Mouse (Mus musculus) cerebellum, postnatal 4 days (tissue): ENCODE measurements around the gene Pfkfb4.

Source experiments
- DNase-seq, 2 experiments: peaks; one replicate each; pipeline ENCODE4 v3.0.0; 2022; ENCODE audit warnings: low spot score in 2 of 2, mixed read lengths in 1 of 2

Gene Pfkfb4

DNA sequence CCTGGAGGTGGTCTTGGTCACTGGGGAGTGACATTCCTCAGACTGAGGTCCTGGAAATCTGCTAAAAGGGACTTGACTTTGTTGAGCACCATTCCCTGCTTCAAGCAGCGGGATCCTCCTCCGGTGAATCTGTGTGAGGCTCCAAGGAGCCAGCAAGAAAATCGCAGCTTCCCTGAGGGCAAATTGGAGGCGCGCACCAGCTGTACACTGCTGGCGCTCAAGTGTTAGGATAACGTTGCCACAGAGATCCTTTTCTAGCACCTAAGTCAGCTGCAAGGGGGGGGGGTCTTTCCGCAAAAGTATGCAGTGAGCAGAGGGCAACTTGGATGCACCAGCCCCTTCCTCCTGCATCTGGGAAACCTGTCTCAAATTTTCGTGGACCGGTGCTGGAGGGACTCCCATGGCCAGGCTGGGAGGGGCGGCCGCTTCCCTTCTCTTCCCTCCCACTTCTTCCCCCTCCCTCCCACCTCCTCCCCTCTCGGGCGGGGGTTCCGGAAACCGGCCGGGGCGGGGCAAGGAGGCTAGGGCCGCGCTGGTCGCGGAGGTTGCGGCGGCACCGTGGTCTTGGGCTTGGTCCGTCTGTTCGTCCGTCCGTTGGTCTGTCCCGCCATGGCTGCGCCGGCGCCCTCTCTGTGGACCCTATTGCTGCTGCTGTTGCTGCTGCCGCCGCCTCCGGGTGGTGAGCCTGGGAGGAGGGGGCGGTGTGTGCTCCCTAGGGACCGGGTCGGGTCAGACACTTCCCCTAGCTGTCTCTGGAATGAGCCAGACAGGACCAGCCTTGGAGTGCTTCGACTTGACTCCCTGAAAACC is 46.7 kb downstream of the Pfkfb4 start, which contains the start of gene Shisa5:
Gene Shisa5 (plus strand): TSS at position 480 of the 810 bp plus-strand sequence.
- DNase-seq, result peak in 1 of 2 experiments; percentile 36

DNA sequence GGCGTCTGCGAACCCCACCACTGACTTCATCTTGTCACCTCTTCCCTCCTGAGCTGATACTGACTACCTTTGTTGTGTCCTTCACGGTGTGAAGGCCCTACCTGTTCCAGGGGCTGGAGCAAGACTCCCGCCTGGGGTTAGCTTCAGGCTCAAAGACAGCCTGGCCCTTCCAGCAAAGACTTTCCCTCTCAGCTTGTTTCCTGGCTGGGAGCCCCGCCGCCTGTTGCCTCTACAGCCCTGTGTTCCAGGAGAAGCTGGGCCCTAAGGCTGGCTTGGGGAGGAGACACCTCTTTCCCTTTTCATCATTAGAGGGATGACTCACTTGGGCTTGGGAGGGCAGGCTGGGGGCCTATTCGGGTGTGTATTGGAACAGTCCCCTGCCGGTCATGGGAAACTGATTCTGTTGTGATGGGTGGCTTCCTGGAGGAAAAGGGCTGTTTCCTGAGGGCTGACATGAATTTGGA is 47.4 kb downstream of the Pfkfb4 start:
- no peak for DNase-seq

DNA sequence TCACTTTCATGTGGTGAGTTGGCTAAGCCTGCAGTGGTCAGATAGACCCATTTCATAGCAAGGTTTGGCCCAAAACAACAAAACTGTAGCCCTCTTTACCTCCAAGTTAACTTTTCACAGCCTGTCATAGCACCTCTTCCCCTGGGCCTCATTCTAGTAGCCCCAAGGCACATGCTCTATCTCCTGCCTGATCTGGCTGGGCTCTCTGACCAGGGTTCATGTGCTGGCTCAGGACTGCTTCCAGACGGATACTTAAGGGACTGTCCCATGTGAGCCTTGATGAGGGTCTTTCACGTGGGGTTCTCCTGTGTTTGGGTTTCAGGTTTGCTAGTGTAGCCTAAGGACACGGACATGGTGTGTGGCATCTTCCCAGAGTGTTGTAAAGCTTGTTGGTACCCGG is 48.1 kb downstream of the Pfkfb4 start:
- no peak for DNase-seq

DNA sequence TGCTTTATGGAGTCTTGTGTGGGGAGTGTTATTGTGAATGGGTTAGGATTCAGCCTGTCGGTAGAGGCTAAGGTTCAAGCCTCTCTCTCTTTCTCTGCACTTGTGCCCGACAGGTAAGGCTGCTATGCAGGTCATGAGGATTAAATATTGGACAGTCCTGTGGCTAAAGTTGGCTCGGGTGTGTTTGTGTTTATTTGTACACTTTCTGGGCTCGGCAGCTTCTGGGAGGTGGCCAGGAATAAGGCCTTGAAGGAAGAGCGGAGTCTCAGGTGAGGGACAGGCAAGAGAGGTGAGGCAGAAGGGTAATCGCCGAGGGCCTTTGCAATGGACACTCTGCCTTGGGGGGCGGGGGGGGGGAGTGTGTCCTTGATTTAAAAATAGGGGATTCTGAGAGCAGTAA is 48.6 kb downstream of the Pfkfb4 start:
- DNase-seq, result no peak

DNA sequence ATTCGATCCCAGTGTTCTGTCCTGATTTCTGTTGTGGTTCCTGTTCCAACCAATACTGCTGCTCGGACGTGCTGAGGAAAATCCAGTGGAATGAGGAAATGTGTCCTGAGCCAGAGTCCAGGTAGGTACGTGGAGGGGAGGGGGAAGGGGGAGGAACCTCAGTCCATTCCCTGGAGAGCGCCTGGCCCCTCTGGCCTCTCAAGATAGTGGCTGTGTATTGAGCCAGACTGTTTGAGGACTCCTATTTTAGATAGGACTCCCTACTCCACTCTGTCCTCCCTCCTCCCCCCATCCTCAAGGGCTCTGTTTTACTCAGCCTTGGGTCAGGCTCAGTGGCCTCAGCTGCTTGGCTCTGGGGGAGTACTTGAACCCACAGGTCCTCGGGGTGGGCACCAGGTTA is 49.3 kb downstream of the Pfkfb4 start:
- no peak for DNase-seq

DNA sequence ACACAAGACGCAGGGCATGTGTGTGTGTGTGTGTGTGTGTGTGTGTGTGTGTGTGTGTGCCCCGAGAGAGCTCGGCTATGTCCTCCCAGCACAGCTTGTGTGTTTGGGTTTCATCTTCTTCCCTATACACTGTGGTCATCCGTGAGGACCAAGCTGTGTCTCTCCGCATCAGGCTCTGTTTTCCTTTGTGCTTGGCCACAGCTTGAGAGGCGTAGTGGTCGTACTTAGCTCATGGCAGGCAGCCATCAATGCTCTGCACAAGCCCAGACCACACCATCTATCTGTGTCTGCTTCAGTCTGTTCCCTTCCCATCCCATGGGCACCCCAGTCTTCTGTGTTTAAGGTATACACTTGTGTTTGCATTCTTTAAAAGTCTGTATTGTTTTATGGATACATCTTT is 49.8 kb downstream of the Pfkfb4 start:
- DNase-seq, result no peak

DNA sequence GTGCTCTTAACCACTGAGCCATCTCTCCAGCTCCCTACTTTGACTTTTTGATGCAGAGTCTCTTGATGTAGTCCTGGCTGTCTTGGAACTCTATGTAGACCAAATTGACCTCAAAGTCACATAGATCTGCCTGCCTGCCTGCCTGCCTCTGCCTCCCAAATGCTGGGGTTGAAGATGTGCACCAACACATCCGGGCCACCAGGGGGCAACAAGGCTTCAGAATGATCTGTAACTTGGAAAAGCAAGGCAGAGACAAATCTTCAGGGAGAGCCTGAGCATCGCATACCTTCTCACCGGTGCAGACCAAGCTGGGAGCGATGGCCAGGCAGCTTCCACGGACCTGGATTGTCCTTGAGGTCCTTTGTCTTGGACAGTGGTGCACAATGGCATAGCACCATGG is 54.7 kb downstream of the Pfkfb4 start:
- DNase-seq, result no peak

DNA sequence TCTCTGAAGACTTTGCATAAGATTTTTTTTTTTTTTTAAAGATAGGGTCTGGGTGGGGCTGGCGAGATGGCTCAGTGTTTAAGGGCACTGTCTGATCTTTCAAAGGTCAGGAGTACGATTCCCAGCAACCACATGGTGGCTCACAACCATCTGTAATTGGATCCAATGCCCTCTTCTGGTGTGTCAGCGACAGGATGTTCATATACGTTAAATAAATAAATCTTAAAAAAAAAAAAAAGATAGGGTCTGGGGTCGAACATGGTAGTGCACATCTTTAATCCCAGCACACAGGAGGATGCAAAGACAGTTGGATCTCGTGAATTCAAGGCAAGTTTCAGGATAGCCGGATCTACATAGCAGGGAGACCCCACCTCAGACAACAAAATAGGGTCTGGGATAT is 57.7 kb downstream of the Pfkfb4 start:
- no peak for DNase-seq

DNA sequence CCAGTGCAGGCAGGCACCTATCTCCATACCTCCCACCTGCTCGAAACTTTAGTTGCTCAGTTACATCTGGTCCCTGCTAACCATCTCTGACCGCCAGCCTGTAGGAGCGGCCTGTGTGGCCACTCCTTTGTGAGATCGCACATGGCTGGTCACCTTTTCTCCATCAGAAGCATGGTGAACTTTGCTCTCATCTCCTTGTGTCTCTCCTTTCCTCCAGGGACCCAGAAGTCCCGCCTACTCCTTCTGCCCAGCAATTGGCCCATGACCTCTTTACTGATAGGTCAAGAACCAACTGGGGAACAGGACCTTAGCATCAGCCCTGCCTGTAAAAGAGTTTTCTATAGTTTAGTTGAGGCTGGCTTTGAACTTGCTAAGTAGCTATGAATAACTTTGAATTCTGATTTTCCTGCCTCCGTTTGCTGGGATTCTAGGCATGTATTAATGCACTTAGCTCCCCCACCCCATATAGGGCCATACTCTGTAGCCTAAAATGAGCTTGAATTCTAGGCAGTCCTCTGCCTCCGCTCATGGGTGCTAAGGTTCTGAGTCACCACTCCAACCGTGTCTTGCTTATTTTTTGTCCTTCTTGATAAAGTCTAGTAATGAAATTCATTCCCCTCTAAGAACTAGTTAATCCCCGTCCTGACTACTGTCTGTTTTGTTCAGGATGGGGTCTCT is 58.6 kb downstream of the Pfkfb4 start:
- DNase-seq, result no peak

DNA sequence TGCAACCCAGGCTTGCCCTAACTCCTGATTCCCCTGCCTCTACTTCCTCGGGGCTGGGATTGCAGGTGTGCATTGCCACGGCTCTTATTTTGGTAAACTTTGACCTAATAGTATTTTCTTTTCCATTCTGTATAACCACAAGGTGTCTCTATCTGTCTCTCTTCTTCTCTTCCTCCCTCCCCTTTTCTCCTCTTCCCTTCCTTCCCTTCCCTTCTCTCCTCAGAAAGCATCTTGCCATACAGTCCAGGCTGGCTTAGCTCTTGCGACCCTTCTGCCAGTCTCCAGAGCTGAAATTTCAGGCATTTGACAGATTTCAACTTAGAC is 59.1 kb downstream of the Pfkfb4 start:
- no peak for DNase-seq

DNA sequence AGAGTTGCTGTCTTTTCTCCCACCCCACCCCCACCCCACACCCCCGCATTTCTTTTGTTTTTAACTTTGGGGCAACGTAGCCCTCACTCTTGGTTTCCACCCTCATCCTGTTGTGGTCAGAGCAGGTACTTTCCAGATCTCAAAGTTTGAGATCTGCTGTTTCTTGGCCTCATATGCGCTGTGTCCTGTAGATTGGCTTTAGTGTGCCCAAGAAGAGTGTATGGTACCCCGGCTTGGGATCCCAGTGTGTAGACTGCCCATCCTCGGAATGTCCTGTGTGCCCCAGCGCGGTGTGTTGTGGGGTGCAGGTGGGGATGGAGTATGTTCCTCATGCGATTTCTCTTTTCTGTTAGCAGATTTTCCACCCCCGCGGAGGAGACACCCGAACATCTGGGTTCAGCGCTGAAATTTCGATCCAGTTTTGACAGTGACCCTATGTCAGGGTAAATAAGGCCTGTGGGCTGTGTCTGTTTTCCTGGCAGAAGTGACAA is 59.5 kb downstream of the Pfkfb4 start:
- DNase-seq, result no peak

DNA sequence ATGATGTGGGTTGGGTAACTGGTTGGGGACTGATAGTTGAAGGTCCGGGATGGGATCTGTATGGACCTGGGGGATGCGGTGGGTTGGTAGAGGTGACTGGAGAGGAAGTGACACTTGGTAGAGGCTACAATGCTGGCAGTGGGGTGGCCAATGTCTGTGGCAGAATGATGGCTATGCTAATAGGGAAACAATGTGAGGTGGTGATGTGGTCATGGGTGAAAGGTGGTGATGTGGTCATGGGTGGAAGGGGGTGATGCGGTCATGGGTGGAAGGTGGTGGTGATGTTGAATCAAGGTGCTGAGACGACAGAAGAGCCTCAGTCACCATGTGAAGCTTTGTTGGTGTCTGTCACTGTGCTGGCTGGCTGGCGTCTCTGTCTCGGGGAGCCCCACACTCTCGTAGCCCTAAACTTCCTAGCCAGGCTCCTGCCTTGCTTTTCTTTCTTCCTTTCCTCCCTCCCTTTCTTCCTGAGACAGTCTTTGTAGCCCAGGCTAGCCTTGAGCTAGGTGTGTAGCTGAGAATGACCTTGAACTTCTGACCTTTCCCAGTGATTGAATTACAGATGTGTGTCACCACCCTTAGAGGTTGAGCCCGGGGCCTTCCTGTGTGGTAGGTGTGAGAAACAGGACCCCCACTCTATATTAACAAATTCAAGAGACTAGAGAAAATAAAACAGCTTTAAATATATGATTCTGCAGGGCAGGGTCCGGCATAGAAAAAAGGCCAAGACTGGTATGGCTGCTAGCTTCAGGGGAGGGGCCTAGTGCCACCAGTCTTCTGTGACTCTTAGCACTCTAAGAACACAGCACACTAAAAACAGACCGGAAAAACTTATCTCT is 60.3 kb downstream of the Pfkfb4 start:
- DNase-seq, result no peak

DNA sequence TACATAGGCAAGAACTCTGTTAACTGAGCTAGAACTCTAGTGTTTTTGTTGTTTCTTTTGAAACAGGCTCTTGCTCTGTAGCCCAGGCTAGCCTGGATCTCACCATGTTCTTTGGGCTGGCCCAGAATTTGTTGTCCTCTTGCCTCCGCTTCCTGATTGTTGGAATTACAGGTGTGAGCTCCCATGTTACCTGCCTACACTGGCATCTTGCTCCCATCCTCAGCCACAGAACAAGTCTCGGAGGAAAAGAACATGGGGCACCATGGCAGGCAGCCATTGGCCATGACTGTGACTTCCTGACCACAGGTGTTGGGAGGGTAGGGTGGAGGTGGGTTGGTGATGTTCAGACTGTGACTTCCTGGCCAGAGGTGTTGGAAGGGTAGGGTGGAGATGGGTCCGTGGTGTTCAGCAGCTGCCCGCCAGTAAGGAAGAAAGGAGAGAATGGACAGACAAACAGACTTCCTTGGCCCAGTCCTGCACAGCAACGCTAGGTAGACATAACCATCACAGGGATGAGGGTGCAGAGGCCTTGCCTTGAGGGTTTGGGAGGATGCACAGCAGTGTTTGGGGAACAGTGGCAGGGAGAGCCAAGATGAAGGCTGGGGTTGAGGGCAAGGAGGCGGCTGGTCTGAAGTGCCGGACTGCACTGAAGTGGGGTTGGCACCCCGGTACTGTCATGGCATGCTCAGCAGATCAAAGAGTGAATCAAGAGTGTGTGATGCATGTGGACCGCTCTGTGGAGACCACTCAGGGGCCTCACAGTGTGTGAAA is 61.1 kb downstream of the Pfkfb4 start:
- no peak for DNase-seq

DNA sequence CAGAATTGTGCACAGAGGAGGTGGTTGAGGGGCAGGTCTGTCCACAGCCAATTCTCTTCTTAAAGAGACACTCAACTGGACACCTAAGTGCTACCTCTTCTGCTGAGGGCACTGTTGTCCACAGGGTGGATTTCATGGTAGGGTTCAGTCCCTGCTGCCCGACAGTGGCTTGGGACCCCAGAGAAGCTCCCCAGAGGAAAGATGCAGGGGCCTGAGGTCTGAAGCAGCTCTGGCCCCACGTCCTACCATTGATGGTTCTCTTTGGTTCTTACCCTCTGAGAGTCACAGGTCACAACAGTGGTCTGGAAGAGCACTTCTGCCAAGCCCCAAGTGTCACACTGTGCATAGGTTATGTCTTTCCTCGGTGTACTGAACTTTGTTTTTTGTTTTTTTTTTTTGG is 61.8 kb downstream of the Pfkfb4 start:
- no peak for DNase-seq

DNA sequence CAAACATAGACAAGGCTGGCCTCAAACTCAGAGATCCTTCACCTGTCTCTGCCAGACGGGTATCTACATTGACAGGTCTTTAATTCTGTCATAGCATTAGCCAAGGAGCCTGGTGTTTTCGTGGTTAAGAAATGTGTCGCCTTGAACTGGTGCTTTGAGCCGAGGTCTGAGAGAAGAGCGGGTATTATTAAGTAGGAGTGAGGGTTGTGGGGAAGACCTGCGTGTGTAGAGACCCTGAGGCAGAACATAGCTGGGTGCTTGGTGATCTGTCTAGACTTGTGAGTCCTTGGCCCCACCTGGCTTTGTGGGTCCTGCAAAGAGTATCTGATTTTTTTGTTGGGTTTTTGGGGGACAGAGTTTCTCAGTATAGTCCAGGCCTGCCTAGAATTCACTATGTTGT is 62.3 kb downstream of the Pfkfb4 start:
- no peak for DNase-seq

DNA sequence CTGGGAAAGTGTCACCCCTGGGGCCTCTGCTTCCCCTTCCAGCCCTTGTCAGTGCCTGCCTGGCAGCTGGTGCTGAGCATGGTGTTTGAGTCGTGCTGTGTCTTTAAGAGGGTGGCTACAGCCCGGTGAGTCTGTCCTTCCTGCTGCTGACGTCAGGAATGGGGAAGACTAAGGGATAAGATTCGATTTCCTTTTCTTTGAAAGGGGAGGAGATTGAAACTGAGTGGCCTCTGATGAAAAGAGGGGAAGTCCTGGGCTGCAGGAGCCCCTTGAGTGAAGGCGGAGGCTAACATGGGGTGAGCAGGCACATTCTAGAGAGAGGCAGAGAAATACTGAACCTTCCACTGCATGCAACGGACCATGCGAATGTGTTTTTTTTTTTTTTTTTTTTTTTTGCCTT is 63.1 kb downstream of the Pfkfb4 start:
- DNase-seq, result no peak

DNA sequence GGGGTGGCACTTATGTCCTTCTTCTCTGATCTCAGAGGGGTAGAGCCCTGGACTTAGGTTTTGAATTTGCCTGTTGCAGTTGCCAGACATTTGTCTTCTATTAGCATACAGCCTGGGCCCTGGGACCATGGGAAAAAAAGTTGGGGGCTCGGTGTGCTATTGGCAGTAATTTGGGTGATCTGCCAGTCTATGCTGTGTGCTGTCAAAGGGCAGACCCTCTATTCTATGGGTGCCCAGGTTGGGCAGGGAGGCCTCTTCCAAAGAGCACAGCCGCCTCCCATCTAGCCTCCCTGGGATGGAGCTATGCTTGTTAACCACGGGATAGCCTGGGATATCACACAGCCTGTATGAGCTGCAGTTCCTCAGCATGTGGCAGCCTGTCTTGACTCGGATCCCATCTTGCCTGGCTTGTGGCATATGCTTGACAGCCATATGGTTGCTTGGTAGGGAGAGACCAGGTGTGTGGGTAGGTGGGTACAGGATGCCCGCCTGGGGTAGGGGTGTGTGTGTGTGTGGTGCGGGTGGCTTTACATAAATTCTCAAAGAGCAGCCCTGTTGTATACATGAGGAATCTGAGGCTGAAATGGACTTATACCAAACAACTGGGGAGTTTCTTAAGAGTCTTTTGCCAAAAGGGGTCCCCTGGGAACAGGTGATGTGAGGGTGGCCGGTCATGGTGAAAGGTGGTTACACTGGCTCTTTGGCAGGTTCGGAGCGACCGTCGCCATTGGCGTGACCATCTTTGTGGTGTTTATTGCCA is 63.9 kb downstream of the Pfkfb4 start:
- DNase-seq, result no peak

DNA sequence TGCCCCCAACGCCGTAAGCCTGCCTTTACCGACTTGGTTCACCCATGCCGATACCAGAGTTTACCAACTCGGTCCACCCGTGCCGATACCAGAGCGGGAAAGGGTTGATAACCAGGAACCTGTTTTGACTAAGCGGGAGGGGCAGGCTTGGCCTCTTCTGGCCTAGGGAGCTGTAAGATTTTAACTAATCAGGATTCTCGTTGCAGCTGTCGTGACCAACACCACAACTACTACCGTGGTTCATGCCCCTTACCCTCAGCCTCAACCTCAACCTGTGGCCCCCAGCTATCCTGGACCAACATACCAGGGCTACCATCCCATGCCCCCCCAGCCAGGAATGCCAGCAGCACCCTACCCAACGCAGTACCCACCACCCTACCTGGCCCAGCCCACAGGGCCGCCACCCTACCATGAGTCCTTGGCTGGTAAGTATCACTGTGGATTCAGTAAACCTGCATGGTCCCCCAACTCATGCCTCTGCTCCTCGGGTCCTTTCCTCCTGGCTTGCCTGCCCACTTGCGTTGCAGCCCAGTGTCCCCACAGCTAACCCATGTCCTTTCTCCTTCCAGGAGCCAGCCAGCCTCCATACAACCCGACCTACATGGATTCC is 64.6 kb downstream of the Pfkfb4 start:
- no peak for DNase-seq

DNA sequence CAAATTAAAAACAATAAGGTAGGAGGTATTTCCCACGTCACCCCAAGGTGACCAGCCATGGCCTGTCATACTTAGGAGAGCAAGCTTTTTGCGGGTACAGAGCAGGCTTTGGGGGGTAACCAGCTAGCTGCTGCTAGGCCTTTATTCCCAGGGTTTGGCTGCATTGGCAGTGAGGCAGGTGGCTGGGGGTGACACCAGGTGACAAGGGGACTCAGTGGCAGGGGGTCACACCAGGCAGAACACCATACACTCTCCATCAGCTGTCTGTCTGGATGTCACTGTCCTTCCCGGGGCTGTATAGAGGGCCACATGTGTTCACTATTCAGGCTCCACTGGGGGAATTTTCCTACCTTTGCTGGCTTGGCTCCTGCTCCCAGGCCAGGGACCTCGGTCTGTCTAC is 65.3 kb downstream of the Pfkfb4 start:
- DNase-seq, result no peak

DNA sequence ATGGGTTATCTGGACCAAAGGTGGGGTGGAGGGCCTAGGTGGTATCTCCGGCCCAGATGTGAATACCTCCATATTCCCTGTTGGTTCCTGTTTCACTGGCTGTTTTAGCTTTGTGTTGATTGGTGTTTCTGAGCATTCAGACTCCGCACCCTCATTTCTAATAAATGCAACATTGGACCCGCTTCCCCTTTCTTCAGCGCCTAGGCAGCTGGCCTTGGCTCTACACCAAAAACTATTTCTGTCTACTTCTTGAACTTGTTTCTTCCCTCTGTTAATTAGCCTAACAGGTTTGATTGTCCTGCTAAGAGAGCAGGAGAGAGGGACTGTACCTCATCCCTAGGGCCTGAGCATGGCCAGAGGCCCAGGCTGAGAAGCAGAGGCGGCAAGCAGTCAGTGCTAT is 66.0 kb downstream of the Pfkfb4 start:
- DNase-seq, result no peak
